Mouse (Mus musculus): ENCODE data around the gene Crisp3. TPM values are rescaled to one million over a fixed set of nuclear protein-coding genes. Genes with fewer than 3 reads are reported as not detected.

Gene Crisp3
- polyA plus RNA-seq (2012; rRNA removed; ENCODE audit: low replicate concordance) = not detected in 2 replicates

DNA sequence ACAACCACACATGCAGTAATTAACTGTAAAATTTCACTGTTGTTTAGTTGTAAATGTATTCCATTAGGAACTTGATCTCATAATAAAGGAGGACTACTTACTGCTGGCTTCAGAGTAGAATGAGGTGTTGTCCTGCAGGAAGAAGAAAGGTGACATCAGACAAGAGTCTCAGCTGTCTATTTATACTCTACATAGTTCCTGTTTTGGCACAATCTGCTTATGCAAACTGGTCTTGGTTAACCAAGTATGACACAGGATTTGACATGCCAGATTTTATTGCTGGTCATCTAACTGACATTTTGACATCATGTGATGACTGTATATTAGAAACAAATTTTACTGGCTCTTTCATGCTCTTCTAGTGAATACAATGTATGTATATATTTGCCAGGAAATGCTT lies at the start of gene Crisp3:
TSS of gene Crisp3 (minus strand) at position 154 of the 400 bp plus-strand sequence.

DNA sequence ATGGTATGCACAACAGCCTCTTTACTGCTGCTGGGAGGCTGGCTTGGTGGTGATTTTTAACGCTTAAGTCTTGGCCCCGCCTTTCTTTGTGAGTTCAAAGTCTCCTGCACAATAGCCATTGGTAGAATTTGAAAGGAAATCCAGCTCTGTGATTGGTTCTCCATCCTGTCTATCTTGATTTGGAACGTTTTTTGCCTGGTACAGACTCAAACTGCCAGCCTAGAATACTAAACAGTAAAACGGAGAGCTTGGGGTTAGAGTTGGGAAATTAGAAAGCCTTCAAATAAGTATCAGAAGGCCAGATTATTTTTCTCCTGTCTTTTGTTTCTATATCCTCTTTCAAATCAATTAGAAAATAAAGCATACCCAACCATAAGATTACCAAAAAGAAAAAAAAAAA lies 33.5 kb downstream of the Crisp3 start, which contains the start of gene Pgk2:
TSS of gene Pgk2 (minus strand) at position 101 of the 400 bp plus-strand sequence.

Other genes with a start within 250 kb of the Crisp3 start
- gene AC192777.2, start 146.8 kb downstream of the Crisp3 start, polyA plus RNA-seq (2012; rRNA removed; ENCODE audit: low replicate concordance) = not detected in 2 replicates
- not detected in 2 replicates for gene Pgk2, start 33.6 kb downstream of the Crisp3 start, polyA plus RNA-seq (2012; rRNA removed; ENCODE audit: low replicate concordance)
- not detected in 2 replicates for gene Crisp1, start 76.9 kb upstream of the Crisp3 start, polyA plus RNA-seq (2012; rRNA removed; ENCODE audit: low replicate concordance)